Mouse (Mus musculus) left cerebral cortex, postnatal 4 days (tissue): ENCODE measurements at regions not wholly inside any gene's neighbourhood (a gene's known extent, or its start where the extent isn't known, plus 50 kb on each side); places are given as distances from the start of the nearest gene placed in this dataset.

Experiments
- DNase-seq: peaks from one replicate; pipeline ENCODE4 v3.0.0-alpha.2; 2022
- intact Hi-C: fragments of 180-260 bp; cut with DNase I; formaldehyde crosslinking; loops from one replicate; pipeline ENCODE4 v1.15.1; 2025

- intact Hi-C loops: no loop called here
- no peak for DNase-seq
Observed at GRCm38 (mm10) chr3:105130228-105130627, 63.6 kb downstream of the 4930564D02Rik start.

GRCm38 (mm10) chr3:105131053-105131452 is 64.4 kb downstream of the 4930564D02Rik start:
- DNase-seq: peak; percentile 45
- intact Hi-C loops: no loop called here

GRCm38 (mm10) chr3:105133011-105133410 is 66.4 kb downstream of the 4930564D02Rik start:
- intact Hi-C loops: no loop called here

GRCm38 (mm10) chr3:105141170-105141971 is 74.7 kb downstream of the 4930564D02Rik start:
- intact Hi-C loops: no loop called here
- DNase-seq: no peak

More at GRCm38 (mm10) chr3:105133011-105133410, 66.4 kb downstream of the 4930564D02Rik start:
- no peak for DNase-seq

- no peak for DNase-seq
- intact Hi-C loops: no loop called here
Observed at GRCm38 (mm10) chr3:105142631-105143030, 76.0 kb downstream of the 4930564D02Rik start.

- intact Hi-C loops: no loop called here
- peak; percentile 77 for DNase-seq
Observed at GRCm38 (mm10) chr3:105151475-105152157, 85.0 kb downstream of the 4930564D02Rik start.

GRCm38 (mm10) chr3:105152158-105152541 is 85.5 kb downstream of the 4930564D02Rik start:
- DNase-seq: no peak
- intact Hi-C loops: no loop called here

- intact Hi-C loops: no loop called here
- DNase-seq: no peak
Observed at GRCm38 (mm10) chr3:105158376-105158775, 91.7 kb downstream of the 4930564D02Rik start.

GRCm38 (mm10) chr3:105165355-105165754 is 98.7 kb downstream of the 4930564D02Rik start:
- intact Hi-C loops: no loop called here
- peak; percentile 81 for DNase-seq

- intact Hi-C loops: no loop called here
Observed at GRCm38 (mm10) chr3:105169117-105169516, 102.5 kb downstream of the 4930564D02Rik start.

GRCm38 (mm10) chr3:105171527-105171926 is 104.9 kb downstream of the 4930564D02Rik start:
- intact Hi-C loops: no loop called here
- DNase-seq: no peak

More at GRCm38 (mm10) chr3:105169117-105169516, 102.5 kb downstream of the 4930564D02Rik start:
- DNase-seq: peak; percentile 45

GRCm38 (mm10) chr3:105172054-105172453 is 105.4 kb downstream of the 4930564D02Rik start:
- intact Hi-C loops: no loop called here
- no peak for DNase-seq

- intact Hi-C loops: no loop called here
- DNase-seq: no peak
Observed at GRCm38 (mm10) chr3:105191303-105191702, 124.7 kb downstream of the 4930564D02Rik start.

GRCm38 (mm10) chr3:105191830-105192229 is 125.2 kb downstream of the 4930564D02Rik start:
- DNase-seq: no peak

GRCm38 (mm10) chr3:105200735-105201134 is 134.1 kb downstream of the 4930564D02Rik start:
- intact Hi-C loops: no loop called here
- DNase-seq: no peak

More at GRCm38 (mm10) chr3:105191830-105192229, 125.2 kb downstream of the 4930564D02Rik start:
- intact Hi-C loops: no loop called here

GRCm38 (mm10) chr3:105209164-105209563 is 142.5 kb downstream of the 4930564D02Rik start:
- no peak for DNase-seq
- intact Hi-C loops: no loop called here

GRCm38 (mm10) chr3:105211023-105211422 is 144.4 kb downstream of the 4930564D02Rik start:
- intact Hi-C loops: no loop called here
- no peak for DNase-seq

- DNase-seq: no peak
- intact Hi-C loops: no loop called here
Observed at GRCm38 (mm10) chr3:105211726-105212125, 145.1 kb downstream of the 4930564D02Rik start.

GRCm38 (mm10) chr3:105214867-105215266 is 148.2 kb downstream of the 4930564D02Rik start:
- no peak for DNase-seq
- intact Hi-C loops: no loop called here

- DNase-seq: peak; percentile 10
- intact Hi-C loops: no loop called here
Observed at GRCm38 (mm10) chr3:105215729-105216128, 149.1 kb downstream of the 4930564D02Rik start.

GRCm38 (mm10) chr3:105219630-105220029 is 153.0 kb downstream of the 4930564D02Rik start:
- intact Hi-C loops: no loop called here
- DNase-seq: no peak

- intact Hi-C loops: no loop called here
- no peak for DNase-seq
Observed at GRCm38 (mm10) chr3:105220641-105221040, 154.0 kb downstream of the 4930564D02Rik start.
